Comparison of ENCODE assay signal across 10 mouse cellular contexts in genomic region chr9:54843887-54844286, GRCm38 (mm10). TPM values are rescaled to one million over a fixed set of nuclear protein-coding genes. Genes with fewer than 3 reads are reported as not detected.
DNase-seq lines count a peak whose midpoint lies in the region; ATAC-seq lines count a peak whose summit lies in the region.
"Had no signal": no experiment of that assay in that cellular context is flagged by ENCODE, and none has a peak within 500 bp of the region (broad histone marks: within the 10 kb centered on the region; RNA-seq: fewer than 3 reads in every experiment).

No protein-coding gene starts in this region.

- ATAC-seq in activated CD4-positive, CD25-positive, alpha-beta regulatory T cell, adult 4 months, result peak; percentile 28
- ATAC-seq in erythroblast, adult 5-6 weeks (replicated peaks; ENCODE audit: low FRiP score, poor library complexity, severe bottlenecking), result no peak
- ATAC-seq: forebrain, embryonic 16.5 days had no signal

- peak; percentile 18 for DNase-seq in embryo, embryonic 10 days (ENCODE audit: low spot score)
- no peak for DNase-seq in embryo, embryonic 10.5 days (ENCODE audit: low spot score)
- peak; percentile 27 for DNase-seq in kidney, postnatal 14 days
- peak; percentile 18 to 21 for DNase-seq in natural killer cell, adult 2 months (ENCODE audit: low spot score in 2 of 2)
- no peak for DNase-seq in heart, adult 9 months (ENCODE audit: low spot score in 2 of 2)
- no peak for DNase-seq in heart, adult 18-20 months
- DNase-seq: right cerebral cortex, postnatal 4 days had no signal

RNA-seq across cellular contexts. Expression of gene Ireb2, which starts 19.7 kb away (rescaled TPM):
- polyA plus RNA-seq in activated CD4-positive, CD25-positive, alpha-beta regulatory T cell, adult 4 months (2017; shearing (Covaris generic)), result 10 to 100 TPM; 20.4 to 22.8 TPM
- total RNA-seq in heart, adult 18-20 months (2021), result 10 to 100 TPM; 22.0 to 22.6 TPM
- 16.7 and 17.3 TPM in 2 replicates for total RNA-seq in erythroblast, adult 5-6 weeks (2015; ENCODE audit: low replicate concordance)
- total RNA-seq in erythroblast, adult 5-6 weeks (2017; ENCODE audit: low replicate concordance), result 10.6 and 19.1 TPM in 2 replicates

Comparison
In these comparisons a context has a peak if more than half of its experiments do, and no peak if none do; other contexts are left out.
1. DNase-seq: peak in embryo, embryonic 10 days (single experiment), kidney, postnatal 14 days (single experiment) and natural killer cell, adult 2 months (2 of 2); none in embryo, embryonic 10.5 days (single experiment), heart, adult 9 months (0 of 2) and heart, adult 18-20 months (0 of 2).